Mouse (Mus musculus) kidney, adult 2 months (tissue): Measurements from ENCODE around the gene 4930402H24Rik. TPM values are rescaled to one million over a fixed set of nuclear protein-coding genes. Genes with fewer than 3 reads are reported as not detected.
A peak's percentile ranks its signal among the peaks of the same experiment; 100 is the strongest.

Experiments used
- DNase-seq: peaks from one replicate; pipeline ENCODE4 v3.0.0; 2021
- H3K27ac ChIP-seq: fragments of 200-500 bp; 2 replicates; pipeline ENCODE4 v1.5.1; 2012; ENCODE audit warnings: low read depth, low read length, control low read depth, inconsistent platforms; ENCODE audit not compliant: insufficient read depth
- H3K27me3 ChIP-seq: fragments of 200-500 bp; replicated peaks from 2 replicates; pipeline ENCODE4 v1.6.1; 2012; ENCODE audit warnings: mild to moderate bottlenecking, moderate library complexity, low read length, inconsistent platforms; ENCODE audit not compliant: control insufficient read depth, insufficient read depth
- H3K36me3 ChIP-seq: fragments of 200-500 bp; 2 replicates; pipeline ENCODE4 v1.6.1; 2012; ENCODE audit warnings: mild to moderate bottlenecking, moderate library complexity, low read length, inconsistent platforms; ENCODE audit not compliant: control insufficient read depth, insufficient read depth
- H3K4me1 ChIP-seq: fragments of 200-500 bp; 2 replicates; pipeline ENCODE4 v1.6.1; 2011; ENCODE audit warnings: low read length; ENCODE audit not compliant: control insufficient read depth, insufficient read depth
- H3K4me3 ChIP-seq: fragments of 200-500 bp; 2 replicates; pipeline ENCODE4 v1.5.1; 2011; ENCODE audit warnings: mild to moderate bottlenecking, low read depth, low read length, control low read depth; ENCODE audit not compliant: insufficient read depth
- CTCF ChIP-seq: fragments of 200-500 bp; conservative IDR thresholded peaks from 2 replicates; pipeline ENCODE4 v1.5.1; 2011; ENCODE audit warnings: low read depth, mild to moderate bottlenecking, control low read depth, low read length, moderate library complexity, mixed read lengths; ENCODE audit not compliant: insufficient read depth, insufficient read length
- POLR2A ChIP-seq: fragments of 200-500 bp; IDR thresholded peaks from one replicate; pipeline ENCODE4 v1.6.1; 2011; ENCODE audit warnings: low read depth, low read length, control low read depth
- WGBS: fragments of 180-500 bp; shearing (Covaris S2); methylation state at CpG from one replicate; pipeline ENCODE4 v1.1.7; 2018; 5-methylcytosine and 5-hydroxymethylcytosine counted together
- polyA plus RNA-seq: library from polyadenylated mRNA; depleted of rRNA; stranded (reverse); fragments of >200 nt; gene quantifications from 2 replicates; pipeline ENCODE4 v1.2.3, GENCODE M21; 2012

The 4930402H24Rik gene
- polyA plus RNA-seq, 1 experiment, result 70.2 TPM

DNA sequence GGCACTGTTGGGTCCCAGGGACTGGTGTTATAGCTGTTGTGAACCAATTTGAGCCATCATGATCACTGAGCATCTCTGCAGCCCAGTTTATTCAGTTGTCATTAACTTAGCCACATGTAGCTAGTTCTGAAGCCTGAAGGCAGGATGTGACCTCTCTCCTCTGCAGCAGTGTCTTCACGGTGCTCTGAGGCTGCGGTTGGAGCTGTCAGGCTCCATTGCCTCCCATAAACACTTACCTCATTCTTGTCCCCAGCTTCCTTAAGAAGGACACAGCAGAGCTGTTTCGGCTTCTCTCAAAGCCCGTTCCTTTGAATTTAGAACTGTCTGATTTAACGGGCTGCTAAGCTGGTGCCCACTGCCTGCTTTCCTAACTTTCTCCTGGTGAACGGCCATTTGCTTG is 226.3 kb downstream of the 4930402H24Rik start:
- no peak overlapping the region for H3K4me3 ChIP-seq
- WGBS, result 60% methylated on average over 6 of the region's 6 CpGs
- DNase-seq, result no peak
- H3K4me1 ChIP-seq, result no peaks in the 10 kb centered on the region
- peaks cover 6% of the 10 kb centered on the region for H3K36me3 ChIP-seq
- no peak for TF ChIP-seq POLR2A
- no peak for TF ChIP-seq CTCF
- no peak overlapping the region for H3K27ac ChIP-seq
- no peaks in the 10 kb centered on the region for H3K27me3 ChIP-seq

DNA sequence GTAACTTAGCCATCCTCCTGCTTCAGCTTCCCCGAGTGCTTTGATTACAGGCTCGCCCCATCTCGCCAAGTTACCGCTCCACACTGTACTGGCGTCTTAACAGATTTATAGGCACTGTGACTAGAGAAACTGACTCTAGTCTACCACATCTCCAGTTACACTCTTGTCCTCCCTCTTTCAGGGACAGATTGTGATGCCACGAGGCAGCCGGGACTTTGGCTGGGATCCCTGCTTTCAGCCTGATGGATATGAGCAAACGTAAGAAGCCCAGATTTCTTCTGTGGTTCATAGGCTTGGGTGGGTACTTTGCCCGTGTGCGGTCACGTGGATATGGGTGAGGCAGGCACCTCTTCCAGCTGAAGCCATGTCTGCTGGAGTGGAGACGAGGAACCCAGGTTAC is 227.1 kb downstream of the 4930402H24Rik start:
- Histone ChIP-seq H3K27ac (no peak overlapping the region), H3K27me3 (no peaks in the 10 kb centered on the region), H3K36me3 (peaks cover 6% of the 10 kb centered on the region), H3K4me3 (no peak overlapping the region), H3K4me1 (no peaks in the 10 kb centered on the region)
- 82% methylated on average over 12 of the region's 12 CpGs for WGBS
- TF ChIP-seq CTCF, result no peak
- DNase-seq, result no peak

DNA sequence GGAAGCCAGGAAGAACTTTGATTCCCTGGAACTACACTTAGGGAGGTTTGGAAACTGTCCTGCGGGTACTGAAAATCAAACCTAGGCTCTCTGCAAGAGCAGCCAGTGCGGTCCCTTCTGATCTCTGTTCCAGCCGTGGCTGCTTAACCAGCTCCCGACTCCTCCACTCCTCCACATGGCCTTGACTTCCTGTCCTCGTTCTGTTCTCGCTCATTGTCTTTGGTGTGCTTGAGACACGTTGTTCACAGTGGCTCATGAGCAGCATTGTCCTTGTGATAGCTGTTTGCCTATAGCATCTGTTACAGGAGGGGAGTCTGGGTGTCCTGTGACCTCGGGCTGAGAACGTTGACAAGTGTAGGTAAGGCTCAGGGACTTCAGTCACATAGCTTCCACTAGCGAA is 229.0 kb downstream of the 4930402H24Rik start:
- peaks cover 6% of the 10 kb centered on the region for H3K36me3 ChIP-seq
- WGBS, result 49% methylated on average over 10 of the region's 10 CpGs

DNA sequence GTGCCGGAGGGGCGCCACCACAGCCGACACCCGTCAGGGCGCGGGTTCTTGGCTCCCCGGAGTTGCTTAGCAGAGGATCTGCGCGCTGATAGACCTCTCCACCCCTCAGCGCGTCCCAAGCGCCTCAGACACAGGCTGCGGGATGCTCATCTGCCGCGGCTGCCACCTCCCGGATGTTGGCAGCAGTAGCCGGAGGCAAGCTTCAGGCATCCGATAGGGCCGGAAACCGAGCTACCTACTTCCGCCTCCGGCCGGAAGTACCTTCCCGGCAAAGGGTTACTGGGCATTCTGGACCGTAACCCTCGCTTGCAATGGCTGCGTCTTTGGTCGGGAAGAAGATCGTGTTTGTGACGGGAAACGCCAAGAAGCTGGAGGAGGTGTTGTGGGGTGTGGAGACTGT is 238.6 kb downstream of the 4930402H24Rik start, which contains the start of gene Itpa:
Gene Itpa (plus strand): TSS at position 52 of the 400 bp plus-strand sequence.
- H3K4me3 ChIP-seq, result peak within 1 kb of the TSS; percentile 97
- H3K27me3 ChIP-seq, result no peaks in the 10 kb centered on the region
- H3K27ac ChIP-seq, result peak within 1 kb of the TSS; percentile 61
- H3K36me3 ChIP-seq, result no peaks in the 10 kb centered on the region
- TF ChIP-seq POLR2A (peak; percentile 41), CTCF (peak; percentile 45)
- peak; percentile 93 for DNase-seq
- H3K4me1 ChIP-seq, result peaks cover 12% of the 10 kb centered on the region; the same call in 1 of the 2 replicates
- under 1% methylated on average over 31 of the region's 31 CpGs for WGBS

More for the DNA sequence above, 229.0 kb downstream of the 4930402H24Rik start:
- no peak for DNase-seq
- no peaks in the 10 kb centered on the region for H3K27me3 ChIP-seq
- H3K27ac ChIP-seq, result no peak overlapping the region
- no peaks in the 10 kb centered on the region for H3K4me1 ChIP-seq
- no peak overlapping the region for H3K4me3 ChIP-seq
- TF ChIP-seq CTCF, result no peak
- no peak for TF ChIP-seq POLR2A

DNA sequence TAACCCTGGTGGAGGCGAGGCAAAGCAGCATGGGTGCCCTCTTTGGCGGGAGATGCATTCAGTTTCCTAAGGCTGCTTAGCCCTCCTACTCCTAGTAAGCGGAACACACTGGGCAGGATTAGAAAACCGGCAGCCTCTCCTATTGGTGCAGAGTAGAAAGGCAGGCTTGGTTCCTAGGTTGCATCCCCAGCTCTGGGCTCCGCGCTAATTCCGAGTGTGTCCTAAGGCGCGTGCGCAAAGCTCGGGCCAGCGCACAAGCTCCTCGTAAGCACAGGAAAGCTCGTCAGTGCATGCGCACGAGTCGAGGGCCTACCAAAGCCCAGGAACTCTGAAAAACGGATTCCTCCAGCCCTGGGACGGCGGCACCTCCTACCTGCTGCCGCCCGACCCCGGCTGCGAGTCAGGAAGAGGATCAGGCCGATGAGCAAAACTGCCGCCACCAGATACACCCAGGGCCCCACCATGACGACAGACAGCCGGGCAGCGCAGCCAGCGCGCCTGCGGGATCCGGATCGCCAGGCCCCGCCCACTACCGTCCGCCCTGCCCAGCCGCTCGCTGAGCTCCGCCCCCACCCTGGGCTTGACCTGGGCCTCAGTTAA is 242.0 kb downstream of the 4930402H24Rik start, which contains the start of gene Ddrgk1:
Gene Ddrgk1 (minus strand): TSS at position 558 of the 600 bp plus-strand sequence.
- no peaks in the 10 kb centered on the region for H3K27me3 ChIP-seq
- WGBS, result under 1% methylated on average over 40 of the region's 40 CpGs
- peak; percentile 62 for TF ChIP-seq POLR2A
- TF ChIP-seq CTCF, result no peak
- H3K36me3 ChIP-seq, result no peaks in the 10 kb centered on the region
- DNase-seq, result peak; percentile 96
- peaks cover 12% of the 10 kb centered on the region; the same call in 1 of the 2 replicates for H3K4me1 ChIP-seq
- peak within 1 kb of the TSS; percentile 93 for H3K27ac ChIP-seq
- H3K4me3 ChIP-seq, result peak within 1 kb of the TSS; percentile 66

DNA sequence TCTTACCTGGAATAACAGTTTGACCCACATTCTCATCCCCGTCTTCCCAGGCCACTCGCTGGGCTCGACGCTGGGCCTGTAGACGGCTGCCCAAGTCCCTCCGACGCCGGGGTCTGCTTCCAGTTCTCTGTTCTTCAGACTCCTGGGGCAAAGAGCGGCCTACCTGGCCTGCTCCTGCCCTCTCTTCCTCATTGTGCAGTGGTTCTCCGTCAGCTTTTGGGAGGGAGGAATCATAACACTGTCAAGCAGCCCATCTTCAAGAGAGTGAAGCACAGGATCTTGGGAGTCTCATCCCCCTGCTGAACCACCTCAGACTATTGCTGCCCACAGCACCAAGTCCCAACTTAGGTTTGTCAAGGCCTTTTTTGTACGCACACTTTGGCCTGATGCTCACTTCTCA is 242.9 kb downstream of the 4930402H24Rik start:
- no peak for DNase-seq
- TF ChIP-seq CTCF, result no peak
- no peak for TF ChIP-seq POLR2A
- no peak overlapping the region for H3K4me3 ChIP-seq
- H3K27ac ChIP-seq, result no peak overlapping the region
- H3K4me1 ChIP-seq, result peaks cover 12% of the 10 kb centered on the region; the same call in 1 of the 2 replicates
- 87% methylated on average over 11 of the region's 11 CpGs for WGBS
- no peaks in the 10 kb centered on the region for H3K27me3 ChIP-seq
- no peaks in the 10 kb centered on the region for H3K36me3 ChIP-seq

DNA sequence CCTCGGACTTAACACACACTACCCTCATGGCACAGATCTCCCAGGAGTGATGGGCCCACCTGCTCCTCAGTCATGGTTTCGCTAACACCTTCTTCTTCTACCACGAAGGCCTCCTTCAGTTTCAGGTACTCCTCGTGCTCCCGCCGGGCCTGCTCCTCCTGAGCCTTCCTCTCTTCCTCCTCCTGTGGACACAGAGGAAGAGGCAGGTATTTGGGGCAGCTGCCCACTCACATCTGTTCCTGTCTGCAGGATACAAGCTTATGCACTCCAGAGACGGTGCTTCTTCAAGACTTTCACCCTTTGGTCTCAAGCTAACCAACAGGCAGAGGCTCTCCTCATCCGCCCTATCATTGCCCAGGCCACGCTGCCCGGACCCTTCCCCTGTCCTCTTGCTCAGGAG is 247.7 kb downstream of the 4930402H24Rik start:
- WGBS, result 97% methylated on average over 10 of the region's 10 CpGs
- H3K27ac ChIP-seq, result no peak overlapping the region
- no peak overlapping the region for H3K4me3 ChIP-seq
- TF ChIP-seq CTCF, result no peak
- no peak for TF ChIP-seq POLR2A
- DNase-seq, result no peak
- H3K36me3 ChIP-seq, result peaks cover 3% of the 10 kb centered on the region
- no peaks in the 10 kb centered on the region for H3K27me3 ChIP-seq
- peaks cover 2% of the 10 kb centered on the region; the same call in 1 of the 2 replicates for H3K4me1 ChIP-seq
